Mouse (Mus musculus) embryonic fibroblast, embryonic 13.5 days (primary cell): ENCODE measurements around the gene Slc9a4.

Source experiments
- CTCF ChIP-seq: IDR thresholded peaks from 2 replicates; pipeline ENCODE4 v1.5.1; 2011; ENCODE audit warnings: mild to moderate bottlenecking, control low read depth, low read length, moderate library complexity, borderline replicate concordance; ENCODE audit not compliant: insufficient read depth
- POLR2A ChIP-seq: IDR thresholded peaks from 2 replicates; pipeline ENCODE4 v1.6.1; 2011; ENCODE audit warnings: low read depth, mild to moderate bottlenecking, control low read depth, low read length, moderate library complexity

GRCm38 (mm10) chr1:40626954-40627353 is 47.1 kb downstream of the Slc9a4 start:
- TF ChIP-seq CTCF (no peak), POLR2A (no peak)
